ENCODE assay signal across 12 mouse cellular contexts in the genomic region with DNA sequence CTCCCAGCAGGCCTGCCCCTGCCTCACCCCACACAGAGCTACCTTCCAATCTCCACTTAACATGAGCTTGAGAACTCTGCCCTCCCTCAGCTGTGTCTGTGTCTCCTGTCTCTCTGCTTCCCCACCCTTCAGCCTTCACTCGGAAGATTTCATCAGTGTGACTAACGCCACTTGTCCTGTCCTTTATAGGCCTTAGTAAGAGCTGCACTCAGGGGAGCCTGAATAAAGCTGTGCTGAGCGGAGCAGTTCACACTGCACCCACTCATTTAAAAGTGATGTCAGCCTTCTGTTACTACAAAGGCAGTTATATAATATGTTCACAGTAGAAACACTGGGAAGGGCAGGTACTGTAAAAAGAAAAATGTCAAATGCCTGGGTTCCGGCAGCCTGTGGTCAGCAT. TPM values are rescaled to one million over a fixed set of nuclear protein-coding genes. Genes with fewer than 3 reads are reported as not detected.
DNase-seq lines count a peak whose midpoint lies in the region; ATAC-seq lines count a peak whose summit lies in the region.
"Had no signal": no experiment of that assay in that cellular context is flagged by ENCODE, and none has a peak within 500 bp of the region (broad histone marks: within the 10 kb centered on the region; RNA-seq: fewer than 3 reads in every experiment).

No protein-coding gene starts in this region.

- ATAC-seq in hindbrain, embryonic 13.5 days (ENCODE audit: low FRiP score), result no peak
- no peak for ATAC-seq in hindbrain, embryonic 14.5 days (ENCODE audit: low FRiP score)

- peak; percentile 77 for DNase-seq in adrenal gland, adult 2 months
- no peak for DNase-seq in adrenal gland, postnatal 4 days (ENCODE audit: low spot score in 2 of 2)
- no peak for DNase-seq in hindbrain, embryonic 14.5 days (ENCODE audit: low spot score)
- DNase-seq in right cerebral cortex, adult 18-20 months, result peak; percentile 68
- no peak for DNase-seq in right cerebral cortex, postnatal 4 days
- peak; percentile 76 for DNase-seq in telencephalon, adult 2 months (ENCODE audit: low read depth, low spot score)
- DNase-seq in retina, embryonic 14.5 days (ENCODE audit: low spot score), result no peak
- DNase-seq: gastrocnemius, postnatal 36 days had no signal

- no peak overlapping the region for H3K4me2 ChIP-seq in hindbrain, embryonic 13.5 days
- H3K4me2 ChIP-seq in hindbrain, embryonic 14.5 days (replicated peaks), result no peak overlapping the region
- H3K4me2 ChIP-seq: kidney, embryonic 15.5 days; limb, embryonic 13.5 days had no signal

- no peak overlapping the region for H3K27ac ChIP-seq in hindbrain, embryonic 13.5 days
- H3K27ac ChIP-seq in hindbrain, embryonic 14.5 days, result no peak overlapping the region
- H3K27ac ChIP-seq: kidney, embryonic 15.5 days; limb, embryonic 13.5 days; midbrain, embryonic 10.5 days had no signal

- H3K4me3 ChIP-seq in hindbrain, embryonic 13.5 days, result no peak overlapping the region
- no peak overlapping the region for H3K4me3 ChIP-seq in hindbrain, embryonic 14.5 days (replicated peaks; ENCODE audit: low read length)
- H3K4me3 ChIP-seq: kidney, embryonic 15.5 days; limb, embryonic 13.5 days; midbrain, embryonic 10.5 days had no signal

- 68% methylated on average over 4 of the region's 4 CpGs for WGBS in hindbrain, embryonic 13.5 days
- WGBS in hindbrain, embryonic 14.5 days, result 67% methylated on average over 4 of the region's 4 CpGs

- no peaks in the 10 kb centered on the region for H3K27me3 ChIP-seq in hindbrain, embryonic 13.5 days
- H3K27me3 ChIP-seq in hindbrain, embryonic 14.5 days (ENCODE audit: control insufficient read depth, insufficient read depth, low read length), result no peaks in the 10 kb centered on the region
- H3K27me3 ChIP-seq: kidney, embryonic 15.5 days; limb, embryonic 13.5 days had no signal

- no peaks in the 10 kb centered on the region for H3K9me3 ChIP-seq in hindbrain, embryonic 13.5 days
- H3K9me3 ChIP-seq in hindbrain, embryonic 14.5 days (ENCODE audit: control insufficient read depth, low read length), result no peaks in the 10 kb centered on the region
- H3K9me3 ChIP-seq: kidney, embryonic 15.5 days; limb, embryonic 13.5 days; midbrain, embryonic 10.5 days had no signal

- H3K9ac ChIP-seq in hindbrain, embryonic 13.5 days, result peak overlapping the region; percentile 36; the same call in 1 of the 2 replicates
- H3K9ac ChIP-seq in hindbrain, embryonic 14.5 days, result no peak overlapping the region
- H3K9ac ChIP-seq: kidney, embryonic 15.5 days; limb, embryonic 13.5 days had no signal

- peaks cover 42% of the 10 kb centered on the region for H3K36me3 ChIP-seq in hindbrain, embryonic 13.5 days
- H3K36me3 ChIP-seq in hindbrain, embryonic 14.5 days (replicated peaks; ENCODE audit: control insufficient read depth, insufficient read depth), result peaks cover 41% of the 10 kb centered on the region

- H3K4me1 ChIP-seq in hindbrain, embryonic 13.5 days (replicated peaks), result peaks cover 22% of the 10 kb centered on the region
- peaks cover 8% of the 10 kb centered on the region for H3K4me1 ChIP-seq in hindbrain, embryonic 14.5 days (replicated peaks; ENCODE audit: control insufficient read depth, insufficient read depth, low read length)

RNA-seq across cellular contexts. Expression of gene Mkrn2, which starts 5.7 kb away (rescaled TPM):
- 10 to 100 TPM; 45.4 to 53.8 TPM for total RNA-seq in adrenal gland, adult 2 months (2021)
- 174 and 225 TPM in 2 replicates for polyA plus RNA-seq in adrenal gland, adult 2 months (2012; rRNA removed)
- 10 to 100 TPM; 42.2 to 46.1 TPM for total RNA-seq in adrenal gland, postnatal 4 days (2021)
- 30.2 and 36.7 TPM in 2 replicates for polyA plus RNA-seq in hindbrain, embryonic 13.5 days (2015; fragmentation: Nextera tagmentation; extraction: Ambion mirVana)
- 36.4 and 44.4 TPM in 2 replicates for polyA plus RNA-seq in hindbrain, embryonic 14.5 days (2014; fragmentation: Nextera tagmentation; extraction: Ambion mirVana)

RNA-seq across cellular contexts. Expression of gene Mkrn2os, which starts 15.1 kb away (rescaled TPM):
- total RNA-seq in adrenal gland, adult 2 months (2021), result not detected
- 0.10 TPM in 1 of 2 replicates, not detected in the other for polyA plus RNA-seq in adrenal gland, adult 2 months (2012; rRNA removed)
- 1 to 10 TPM in 1 of 2 experiments, under 1 TPM in 1; 0.45 to 1.2 TPM for total RNA-seq in adrenal gland, postnatal 4 days (2021)
- 0.26 and 0.63 TPM in 2 replicates for polyA plus RNA-seq in hindbrain, embryonic 13.5 days (2015; fragmentation: Nextera tagmentation; extraction: Ambion mirVana)
- polyA plus RNA-seq in hindbrain, embryonic 14.5 days (2014; fragmentation: Nextera tagmentation; extraction: Ambion mirVana), result 0.38 and 0.43 TPM in 2 replicates

Comparison
In these comparisons a context has a peak if more than half of its experiments do, and no peak if none do; other contexts are left out.
1. DNase-seq: peak in adrenal gland, adult 2 months (single experiment), right cerebral cortex, adult 18-20 months (single experiment) and telencephalon, adult 2 months (single experiment); none in adrenal gland, postnatal 4 days (0 of 2), hindbrain, embryonic 14.5 days (single experiment), right cerebral cortex, postnatal 4 days (single experiment) and retina, embryonic 14.5 days (single experiment).